Mouse (Mus musculus): ENCODE data around the gene Timp2.
"Not testable (repeated sequence)": the region's sequence is repeated elsewhere in the genome, so short reads cannot be mapped to it uniquely, and the experiment has no call there.

The Timp2 gene

DNA sequence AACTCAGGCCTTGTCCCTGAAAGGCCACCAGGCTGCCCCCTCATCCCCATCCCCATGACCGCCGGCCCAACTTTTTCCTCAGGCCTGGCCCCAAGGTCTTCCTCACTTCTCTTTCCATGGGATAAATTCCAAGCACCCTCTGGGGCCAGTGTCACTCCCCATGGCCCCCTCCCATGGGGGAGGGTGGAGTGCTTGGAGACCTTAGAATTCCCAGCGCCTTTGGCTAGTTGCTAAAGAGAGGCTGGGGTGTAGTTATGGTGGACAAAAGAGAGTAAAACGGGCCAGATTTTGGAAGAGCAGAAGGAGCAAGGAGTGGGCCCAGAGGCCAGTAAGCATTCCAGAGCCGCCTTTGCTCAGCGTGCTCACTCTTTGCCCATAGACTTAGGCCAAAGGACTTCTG is at the start of gene Timp2:
Timp2 (minus strand) TSS at position 101 of the 400 bp plus-strand sequence.
- no peak for DNase-seq

DNA sequence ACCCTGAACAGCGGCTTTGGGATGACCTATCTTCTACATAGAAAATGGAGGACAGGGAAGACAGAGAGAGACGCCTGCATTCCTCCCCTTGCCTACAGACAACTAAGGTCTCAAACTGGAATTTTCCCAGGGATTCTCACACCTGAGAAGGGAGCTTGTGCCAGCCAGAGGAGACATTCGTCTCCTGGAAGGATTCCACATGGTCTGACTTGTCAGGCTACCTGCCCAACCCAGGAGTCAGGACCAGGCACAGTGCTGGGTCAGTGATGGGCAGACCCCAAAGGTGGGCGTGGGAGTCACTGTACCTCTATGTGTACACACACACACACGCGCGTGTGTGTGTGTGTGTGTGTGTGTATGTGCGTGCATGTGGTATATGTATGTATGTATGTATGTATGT is 49.8 kb upstream of the Timp2 start:
- DNase-seq = no peak

DNA sequence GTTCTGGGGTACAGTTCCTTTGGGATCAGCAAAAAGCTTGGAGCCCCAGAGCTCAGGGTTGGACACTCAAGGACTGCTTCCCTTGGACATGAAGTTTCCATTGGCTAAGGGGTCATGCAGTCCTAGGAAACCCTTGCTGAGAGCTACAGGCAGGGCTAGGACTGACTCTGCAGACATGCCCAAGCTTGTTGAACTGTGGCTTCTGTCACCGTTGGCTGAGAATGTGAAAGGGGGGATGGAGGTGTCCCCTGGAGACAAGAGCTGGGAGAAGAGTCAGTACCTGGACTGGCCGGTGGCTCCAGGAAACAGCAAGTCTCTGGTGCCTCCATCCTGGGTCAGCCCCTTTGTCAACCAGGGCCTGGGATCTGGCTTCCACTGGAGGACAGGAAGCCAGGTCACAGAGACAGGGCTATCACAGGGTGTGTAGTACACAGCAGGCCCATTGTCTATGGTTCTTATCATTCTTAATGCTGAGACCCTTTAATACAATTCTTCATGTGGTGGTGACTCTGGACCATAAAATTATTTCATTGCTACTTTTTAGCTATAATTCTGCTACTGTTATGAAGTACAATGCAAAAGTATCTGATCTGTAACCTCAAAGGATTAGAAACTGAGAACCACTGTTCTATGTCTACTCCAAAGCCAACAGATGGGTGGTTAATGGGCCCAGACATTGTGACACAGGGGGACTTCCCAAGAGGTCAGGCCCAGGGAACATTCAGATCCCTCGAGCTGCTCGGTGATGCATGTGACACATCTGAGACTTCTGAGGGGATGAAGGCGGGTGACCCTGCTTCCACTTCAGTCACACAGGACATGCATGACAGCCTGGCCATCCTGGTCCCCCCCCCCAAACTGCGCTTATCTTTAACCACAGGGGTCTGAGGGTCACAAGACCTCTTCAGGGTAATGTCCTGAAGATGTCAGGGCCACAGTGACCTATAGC is 48.7 kb upstream of the Timp2 start:
- DNase-seq = no peak

DNA sequence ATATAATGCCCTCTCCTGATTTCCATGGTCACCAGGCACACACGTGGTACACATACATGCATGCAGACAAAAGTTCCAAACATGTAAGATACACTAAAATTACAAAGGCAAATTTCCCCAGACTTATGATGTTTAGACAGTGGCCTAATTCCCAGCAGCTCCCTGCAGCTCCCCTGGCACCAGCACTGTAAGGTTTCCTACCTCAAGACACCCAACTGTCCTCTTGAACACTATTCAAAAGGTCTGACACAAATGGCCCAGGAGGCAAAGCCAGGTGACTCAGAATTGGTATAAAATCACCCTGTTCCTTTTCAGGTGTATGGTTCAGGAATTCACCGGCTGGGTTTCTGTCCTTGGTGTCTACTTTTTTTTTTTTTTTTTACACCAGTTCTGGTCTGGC is 47.6 kb upstream of the Timp2 start:
- DNase-seq = no peak

DNA sequence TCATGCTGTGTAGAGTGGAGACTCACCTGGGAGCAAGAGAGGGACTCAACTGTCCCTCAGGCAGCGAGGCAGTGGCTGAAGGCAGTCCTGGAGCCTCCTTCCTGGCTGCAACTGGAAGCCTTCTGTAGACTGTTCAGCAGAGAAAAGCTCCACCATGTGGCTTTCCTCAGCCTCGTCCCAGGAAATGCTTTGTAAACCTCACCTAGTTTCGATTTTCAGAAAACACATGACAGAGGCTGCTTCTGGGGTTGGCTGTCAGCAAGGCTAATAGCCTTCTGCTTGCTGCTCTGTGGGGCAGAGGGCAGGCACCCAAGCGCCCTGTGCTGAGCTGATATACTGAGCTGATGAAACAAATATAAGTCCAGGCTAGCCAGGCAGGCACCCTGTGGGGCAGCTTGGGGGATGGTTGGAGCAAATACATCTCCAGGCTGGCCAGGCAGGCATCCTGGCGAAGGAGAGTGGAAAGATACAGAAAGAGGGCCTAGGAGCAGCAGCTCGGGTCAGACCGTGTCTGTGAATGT is 46.3 kb upstream of the Timp2 start, which contains the start of gene Lgals3bp:
Lgals3bp (minus strand) TSS at position 333 of the 521 bp plus-strand sequence.
- DNase-seq = peak; percentile 62

DNA sequence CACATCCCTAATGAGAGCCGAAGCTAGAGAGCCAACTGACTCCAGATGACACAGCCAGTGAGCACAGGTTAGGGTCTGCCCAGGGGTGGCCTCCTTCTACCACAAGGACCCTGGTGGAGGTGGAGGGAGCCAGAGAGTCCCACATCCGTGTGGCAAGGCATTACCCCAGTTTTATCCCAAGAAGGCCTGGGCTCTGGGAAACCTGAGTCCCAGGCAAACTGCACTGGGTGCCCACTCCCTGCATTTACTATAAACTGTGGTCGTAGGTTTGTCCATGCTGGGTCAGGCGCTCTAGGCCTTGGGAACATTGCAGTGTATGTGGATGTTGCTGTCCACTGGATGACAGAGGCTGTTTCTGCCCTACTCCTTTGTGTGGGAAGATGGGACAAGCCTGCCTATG is 45.7 kb upstream of the Timp2 start:
- no peak for DNase-seq

DNA sequence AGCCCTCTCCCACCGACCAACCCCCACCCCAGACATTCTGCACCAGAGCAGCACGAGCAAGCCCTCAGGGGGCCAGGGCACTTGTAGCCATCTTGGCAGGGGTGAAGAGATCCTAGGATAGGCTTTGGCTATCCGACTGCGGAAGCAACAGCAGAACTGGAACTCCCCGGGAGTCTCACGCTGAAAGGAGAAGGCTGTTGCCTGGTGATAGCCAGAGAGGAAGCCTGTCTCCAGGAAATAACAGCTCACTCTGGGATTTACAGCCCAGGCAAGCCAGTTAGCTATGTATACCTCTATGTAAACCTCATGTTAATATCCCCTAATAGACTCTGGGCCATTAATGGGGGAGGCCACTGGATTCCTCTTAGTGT is 45.0 kb upstream of the Timp2 start:
- no peak for DNase-seq

DNA sequence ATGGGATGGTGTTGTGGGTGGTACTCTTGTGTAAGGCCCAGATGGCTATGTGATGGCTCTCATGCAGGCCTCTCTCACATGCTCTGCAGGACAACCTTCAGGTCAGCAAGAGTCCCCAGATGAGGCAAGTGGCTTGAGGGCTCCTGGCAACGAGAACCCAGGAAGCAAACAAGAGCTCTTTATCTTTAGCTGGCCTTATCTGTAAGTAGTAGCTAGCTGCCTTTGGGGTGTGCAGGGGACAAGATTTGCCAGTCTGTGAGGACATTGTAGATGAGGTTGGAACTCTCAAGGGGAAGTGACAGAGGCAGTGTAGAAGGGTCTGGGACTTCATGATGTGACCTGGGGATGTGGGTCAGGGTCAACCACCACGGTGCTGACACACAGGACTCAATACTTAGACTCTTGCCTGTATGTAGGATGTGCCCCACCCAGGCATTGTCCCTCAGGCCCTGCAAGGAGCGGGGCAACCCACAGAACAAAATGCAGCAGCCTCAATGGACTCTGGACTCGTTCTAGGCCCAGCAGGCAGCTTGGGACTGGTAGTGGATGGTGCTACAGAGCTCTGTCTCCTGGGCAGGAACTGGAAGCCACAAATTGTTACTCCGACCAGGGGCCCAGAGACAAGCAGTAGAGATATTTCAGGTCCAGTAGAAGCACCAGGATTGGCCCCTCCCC is 44.5 kb upstream of the Timp2 start:
- DNase-seq = no peak

DNA sequence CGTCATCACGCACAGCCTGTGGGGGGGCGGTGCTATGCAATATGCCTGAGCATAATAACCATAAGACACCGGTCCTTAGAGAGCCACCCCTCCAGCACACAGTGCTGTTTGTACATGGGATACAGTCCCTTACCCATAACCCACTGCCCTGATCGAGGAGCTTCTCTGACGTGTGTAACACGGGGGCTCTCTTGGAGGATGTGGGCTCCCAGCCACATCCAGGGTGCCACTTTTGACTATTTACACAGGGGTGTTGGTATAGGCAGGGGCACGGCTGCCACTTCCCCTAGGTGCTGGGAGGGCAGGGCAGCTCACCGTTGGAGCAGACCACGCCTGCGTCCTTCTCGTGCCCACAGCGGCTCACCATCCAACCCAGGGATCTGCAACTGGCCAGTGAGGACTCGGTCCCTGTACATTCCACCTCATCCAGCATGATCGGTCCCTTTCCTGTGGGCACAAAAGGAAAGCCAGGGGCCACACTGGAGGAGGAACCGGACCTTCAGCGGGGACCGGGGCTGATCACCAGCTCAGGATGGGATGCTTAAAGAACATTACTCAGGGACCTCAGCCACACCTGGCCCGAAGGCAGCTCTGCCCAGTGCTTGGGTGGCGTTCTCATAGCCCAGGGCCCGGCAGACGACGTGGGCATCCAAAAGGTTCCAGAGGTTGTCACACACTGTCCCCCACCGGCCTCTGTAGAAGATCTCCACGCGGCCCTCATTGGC is 42.4 kb upstream of the Timp2 start:
- no peak for DNase-seq

DNA sequence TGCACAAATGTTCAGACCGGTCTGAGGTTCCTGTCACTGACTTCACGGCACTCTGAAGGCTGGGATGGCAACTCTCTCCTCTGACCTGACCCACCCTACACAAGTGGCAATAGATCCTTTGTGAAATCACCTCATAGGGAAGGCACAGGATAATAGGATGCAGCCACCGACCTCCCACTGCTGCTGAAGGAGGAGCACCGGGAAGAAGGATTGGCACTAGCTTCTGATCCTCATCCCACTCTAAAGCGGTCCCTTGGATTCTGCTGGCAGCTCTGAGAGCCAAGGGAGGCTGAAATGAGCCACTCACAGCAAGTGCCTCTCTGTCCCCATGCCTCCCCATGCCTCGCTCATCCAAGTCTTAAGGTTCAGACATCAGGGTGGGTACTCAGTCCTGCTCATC is 39.0 kb upstream of the Timp2 start:
- no peak for DNase-seq

DNA sequence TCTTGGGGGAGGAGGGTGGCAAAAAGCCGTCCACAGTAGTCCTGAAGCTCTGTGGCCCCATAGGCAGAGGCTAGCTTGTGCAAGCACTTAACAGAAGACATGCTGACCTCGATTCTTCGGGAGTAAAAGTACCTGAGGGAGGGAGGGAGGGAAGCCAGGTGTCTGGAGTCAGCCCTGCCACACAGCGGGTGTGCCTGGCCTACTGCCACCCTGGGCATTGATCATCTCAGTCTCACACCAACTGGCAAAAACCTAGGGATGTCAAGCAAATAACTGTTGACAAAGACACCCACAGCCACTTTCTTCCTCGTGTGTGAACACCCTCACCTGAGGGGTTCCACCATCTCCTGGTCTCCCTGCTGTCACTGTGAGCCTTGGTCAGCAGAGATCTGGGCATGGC is 38.5 kb upstream of the Timp2 start:
- no peak for DNase-seq

DNA sequence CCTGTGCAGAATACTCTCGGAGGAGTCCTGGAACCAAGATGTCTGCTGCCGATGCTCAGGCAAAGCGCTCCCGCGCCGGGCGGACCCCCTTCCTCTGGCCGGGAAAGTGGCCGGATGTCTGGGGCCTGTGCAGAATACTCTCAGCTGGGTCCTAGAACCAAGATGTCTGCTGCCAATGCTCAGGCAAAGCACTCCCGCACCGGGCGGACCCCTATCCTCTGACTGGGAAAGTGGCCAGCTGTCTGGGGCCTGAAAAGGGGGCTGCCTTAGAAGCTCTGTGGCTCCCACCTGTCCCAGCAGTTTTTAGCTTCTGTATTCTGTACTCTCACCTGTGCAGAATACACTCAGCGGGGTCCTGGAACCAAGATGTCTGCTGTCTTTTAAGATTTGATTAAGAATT is 32.3 kb upstream of the Timp2 start:
- not testable (repeated sequence) for DNase-seq

DNA sequence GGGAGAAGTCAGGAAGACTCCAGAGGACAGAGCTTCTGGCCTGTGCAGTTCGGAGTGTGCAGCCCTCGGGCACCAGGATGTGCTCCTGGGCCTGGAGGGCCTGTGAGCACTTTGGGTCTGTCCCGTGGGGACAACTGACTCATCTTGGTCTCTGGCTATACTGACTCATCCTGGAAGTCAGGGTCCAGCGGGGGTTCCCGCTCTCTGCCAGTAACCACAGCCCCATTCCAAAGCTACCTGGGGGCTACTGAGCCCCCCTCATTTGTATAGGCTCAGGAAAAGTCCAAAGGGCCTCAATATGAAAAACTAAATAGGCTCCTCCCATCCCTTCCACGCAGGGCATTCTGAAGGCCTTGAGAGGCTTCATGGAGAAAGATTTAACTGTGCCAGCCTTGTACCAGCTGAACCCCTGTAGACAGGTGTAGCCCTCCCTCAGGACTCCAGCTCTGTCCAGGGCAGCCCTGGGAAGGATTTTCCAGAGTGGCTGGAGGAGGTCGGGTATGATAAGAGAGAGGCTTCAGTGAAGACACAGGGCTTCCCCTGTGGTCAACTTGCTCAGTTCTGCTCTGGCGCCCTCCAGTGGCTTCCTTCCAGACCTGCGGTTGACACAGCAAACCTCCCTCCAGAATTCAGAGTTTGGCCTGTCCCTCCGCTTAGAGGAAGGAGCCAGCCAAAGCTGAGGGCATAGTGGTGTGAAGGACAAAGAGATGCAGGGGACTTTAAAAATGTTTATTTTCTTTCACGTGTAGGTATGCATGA is 23.9 kb upstream of the Timp2 start:
- DNase-seq = peak; percentile 94

DNA sequence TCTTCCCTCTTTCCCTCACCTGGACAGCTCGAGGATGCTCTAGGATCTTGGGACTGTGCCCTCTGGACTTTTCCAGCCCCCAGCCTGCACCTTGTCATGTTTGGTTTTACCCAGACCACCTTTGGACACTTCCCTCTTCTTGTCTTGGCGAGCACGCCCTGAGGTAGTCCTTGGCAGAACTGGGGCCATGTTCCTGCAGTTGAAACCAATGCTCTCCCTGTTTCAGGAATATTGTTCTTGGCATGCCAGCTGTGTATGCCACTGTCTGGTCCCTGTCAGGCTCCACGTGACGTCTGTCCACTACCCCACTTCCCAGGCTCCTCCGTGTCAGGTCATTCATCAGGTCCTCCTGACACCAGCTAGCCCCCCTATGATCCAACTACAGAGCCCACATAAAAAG is 23.1 kb upstream of the Timp2 start:
- no peak for DNase-seq

DNA sequence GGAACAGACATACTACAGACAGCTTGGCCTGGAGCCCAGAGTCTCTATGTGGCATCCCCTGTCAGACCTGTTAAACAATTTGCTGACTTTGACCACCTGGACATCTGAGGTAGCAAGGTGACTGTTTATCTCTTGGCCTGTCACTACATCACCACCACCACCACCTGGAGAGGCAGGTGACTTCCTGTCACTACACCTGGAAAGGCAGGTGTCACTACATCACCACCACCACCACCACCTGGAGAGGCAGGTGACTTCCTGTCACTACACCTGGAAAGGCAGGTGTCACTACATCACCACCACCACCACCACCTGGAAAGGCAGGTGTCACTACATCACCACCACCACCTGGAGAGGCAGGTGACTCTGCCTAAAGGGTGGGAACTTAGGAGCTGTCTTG is 20.8 kb upstream of the Timp2 start:
- not testable (repeated sequence) for DNase-seq

DNA sequence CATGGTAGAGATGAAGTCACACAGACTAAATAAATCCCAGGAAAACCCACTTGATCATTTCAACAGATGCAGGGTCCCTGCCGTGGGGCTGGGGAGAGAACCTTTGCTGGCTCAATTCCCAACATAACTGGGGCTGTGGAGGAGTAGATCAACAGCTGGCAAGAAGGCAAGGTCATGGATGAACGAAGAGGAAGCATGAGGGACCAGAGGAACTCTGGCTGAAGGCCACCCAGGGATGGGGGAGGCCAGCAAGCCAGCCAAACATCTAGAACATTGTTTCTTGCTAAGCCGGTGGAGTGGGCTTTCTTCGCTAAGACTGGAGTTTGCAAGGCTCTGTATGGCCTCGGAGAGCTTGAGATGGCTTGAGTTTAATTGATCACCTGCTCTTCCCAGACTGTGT is 20.3 kb upstream of the Timp2 start:
- DNase-seq = no peak

DNA sequence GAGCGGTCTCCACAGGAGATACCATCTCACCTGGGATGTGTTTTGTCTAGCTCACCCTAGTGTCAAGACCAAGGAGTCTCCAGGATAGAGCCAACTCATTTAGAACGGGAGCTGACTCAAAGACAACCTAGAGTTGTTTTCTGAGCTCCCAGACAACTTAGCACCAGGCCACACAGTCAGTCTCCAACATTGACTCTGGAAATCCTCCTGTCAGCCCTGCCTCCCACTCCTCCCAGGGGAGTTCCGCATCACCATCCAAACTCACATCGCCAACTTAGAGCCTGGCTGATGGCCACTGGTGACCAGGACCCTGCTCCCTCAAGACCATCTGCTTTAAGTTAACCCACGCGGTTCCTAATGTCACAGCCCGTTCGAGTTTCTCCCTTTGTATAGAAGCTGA is 19.9 kb upstream of the Timp2 start:
- no peak for DNase-seq

DNA sequence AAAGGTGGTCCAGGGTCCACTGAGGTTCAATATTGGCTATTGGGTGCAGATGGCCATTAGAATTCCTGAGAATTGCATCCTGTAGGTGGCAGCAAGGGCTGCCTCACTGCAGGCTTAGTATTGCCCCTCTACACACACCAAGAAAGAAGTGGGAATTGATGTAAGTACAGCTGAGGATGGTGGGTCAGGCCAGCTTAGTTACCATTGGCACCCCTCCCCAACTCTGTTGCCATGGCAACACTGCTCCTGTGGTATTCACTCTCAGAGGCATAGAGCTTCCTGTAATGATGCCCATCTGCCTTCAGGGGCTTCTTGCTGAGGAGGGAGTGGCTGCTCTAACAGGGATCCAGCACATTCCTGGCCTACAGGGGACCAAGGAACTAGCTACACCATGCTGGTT is 19.5 kb upstream of the Timp2 start:
- no peak for DNase-seq

DNA sequence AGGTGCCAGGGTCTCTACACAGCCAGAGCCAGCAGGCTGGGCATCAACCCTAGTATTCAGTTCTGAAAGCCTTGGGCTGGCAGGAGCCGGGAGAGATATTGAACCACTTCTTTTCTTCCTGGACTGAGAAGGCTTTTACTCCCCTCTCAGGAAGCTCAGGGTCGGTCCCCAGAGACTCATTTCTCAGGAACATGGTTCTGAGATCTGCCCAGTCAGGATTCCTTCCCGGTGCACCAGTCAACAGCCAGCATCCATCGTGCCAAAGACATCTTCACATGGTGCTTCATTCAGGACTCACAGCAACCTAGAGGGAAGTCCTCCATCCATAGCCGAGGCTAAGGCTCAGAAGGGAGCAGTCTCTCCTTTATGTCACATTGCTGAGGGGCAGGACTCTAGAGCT is 19.0 kb upstream of the Timp2 start:
- DNase-seq = no peak

DNA sequence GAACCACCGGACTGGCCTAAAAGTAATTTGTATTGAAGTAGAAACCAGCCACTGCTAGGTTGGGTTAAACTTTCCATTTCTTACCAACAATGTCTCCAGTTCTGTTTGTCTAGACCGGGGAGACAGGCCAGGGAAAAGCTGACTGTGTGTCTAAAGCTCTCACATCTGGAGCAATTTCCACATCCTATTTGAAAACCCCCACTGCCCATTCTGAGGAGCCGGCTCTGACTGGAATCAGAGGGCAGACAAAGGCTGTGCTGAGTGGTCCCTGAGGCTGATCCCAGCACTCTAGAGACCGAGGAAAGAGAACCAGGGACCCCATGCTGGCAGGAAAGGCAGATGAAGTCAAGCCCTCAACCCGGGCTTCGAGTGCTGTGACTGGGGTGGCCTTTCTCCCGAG is 17.1 kb upstream of the Timp2 start:
- no peak for DNase-seq

DNA sequence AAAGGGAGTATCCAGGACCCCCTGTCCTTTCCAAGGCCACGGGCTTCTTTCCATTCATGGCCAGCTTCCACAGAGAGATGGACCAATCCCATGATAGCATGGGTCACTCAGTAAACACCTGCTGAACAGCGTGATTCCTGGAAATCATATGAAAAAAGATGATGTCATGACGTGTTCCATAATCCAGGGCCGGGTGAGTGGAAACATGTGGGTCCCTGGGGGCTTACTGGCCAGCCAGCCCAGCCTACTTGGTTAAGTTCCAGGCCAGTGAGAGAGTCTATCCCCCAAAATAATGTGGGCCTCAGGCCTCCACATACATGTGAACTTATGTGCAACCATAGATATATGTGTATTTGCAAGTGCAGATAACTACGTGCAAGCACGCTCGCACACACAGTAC is 16.3 kb upstream of the Timp2 start:
- DNase-seq = no peak

DNA sequence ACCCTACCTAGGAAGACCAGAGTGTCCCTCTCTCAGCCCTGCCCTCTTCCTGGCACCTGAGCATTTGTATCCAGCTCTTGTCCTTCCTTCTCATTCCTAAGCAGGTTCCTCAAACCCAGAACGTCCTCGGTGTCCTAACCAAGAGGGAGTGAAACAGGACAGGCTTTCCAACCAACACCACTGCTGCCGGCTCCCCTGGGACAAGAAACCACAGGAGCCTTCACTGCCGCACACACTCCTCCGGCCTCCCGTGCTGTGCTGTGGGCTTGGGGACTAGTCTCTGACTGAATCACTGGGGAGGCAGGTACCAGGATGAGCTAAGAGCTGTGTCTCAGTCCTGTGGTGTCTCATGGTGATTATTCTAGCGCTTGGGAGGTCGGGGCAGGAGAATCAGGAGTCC is 14.1 kb upstream of the Timp2 start:
- no peak for DNase-seq

DNA sequence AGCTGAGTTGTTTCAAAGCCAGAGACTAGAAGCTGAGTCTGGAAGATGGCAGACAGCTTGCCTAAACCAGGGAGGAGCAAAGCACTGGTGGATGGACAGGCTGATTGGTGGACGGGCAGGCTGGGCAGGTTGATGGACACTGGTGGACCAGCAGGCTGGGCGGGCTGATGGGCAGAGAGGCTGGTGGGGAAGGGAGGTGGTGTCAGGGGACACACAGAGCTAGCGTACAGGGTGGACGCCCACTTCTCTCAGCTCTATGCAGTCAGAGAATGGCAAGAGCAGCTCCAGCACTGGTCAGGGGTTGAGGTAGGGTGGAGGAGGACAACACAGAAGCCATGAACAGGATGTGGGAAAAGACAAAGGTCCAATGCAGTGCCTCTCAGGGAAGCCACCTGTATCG is 13.7 kb upstream of the Timp2 start:
- no peak for DNase-seq

Data from lung, postnatal 14 days (tissue).